Mouse (Mus musculus) activated CD4-positive, CD25-positive, alpha-beta regulatory T cell, adult 4 months (primary cell): ENCODE results near the gene Kpna6. TPM values are rescaled to one million over a fixed set of nuclear protein-coding genes. Genes with fewer than 3 reads are reported as not detected.
"Not testable (repeated sequence)": the region's sequence is repeated elsewhere in the genome, so short reads cannot be mapped to it uniquely, and the experiment has no call there.

Source experiments
- ATAC-seq: one replicate; pipeline ENCODE4 v1.8.0; 2017
- polyA plus RNA-seq, 2 experiments: library from polyadenylated mRNA; unstranded; fragments of 100-300 nt; shearing (Covaris generic); gene quantifications; one replicate each; pipeline ENCODE4 v1.2.1; 2017

Gene Kpna6
- polyA plus RNA-seq, result 10 to 100 TPM in 1 of 2 experiments, 1 to 10 TPM in 1; 7.4 to 11.2 TPM

DNA sequence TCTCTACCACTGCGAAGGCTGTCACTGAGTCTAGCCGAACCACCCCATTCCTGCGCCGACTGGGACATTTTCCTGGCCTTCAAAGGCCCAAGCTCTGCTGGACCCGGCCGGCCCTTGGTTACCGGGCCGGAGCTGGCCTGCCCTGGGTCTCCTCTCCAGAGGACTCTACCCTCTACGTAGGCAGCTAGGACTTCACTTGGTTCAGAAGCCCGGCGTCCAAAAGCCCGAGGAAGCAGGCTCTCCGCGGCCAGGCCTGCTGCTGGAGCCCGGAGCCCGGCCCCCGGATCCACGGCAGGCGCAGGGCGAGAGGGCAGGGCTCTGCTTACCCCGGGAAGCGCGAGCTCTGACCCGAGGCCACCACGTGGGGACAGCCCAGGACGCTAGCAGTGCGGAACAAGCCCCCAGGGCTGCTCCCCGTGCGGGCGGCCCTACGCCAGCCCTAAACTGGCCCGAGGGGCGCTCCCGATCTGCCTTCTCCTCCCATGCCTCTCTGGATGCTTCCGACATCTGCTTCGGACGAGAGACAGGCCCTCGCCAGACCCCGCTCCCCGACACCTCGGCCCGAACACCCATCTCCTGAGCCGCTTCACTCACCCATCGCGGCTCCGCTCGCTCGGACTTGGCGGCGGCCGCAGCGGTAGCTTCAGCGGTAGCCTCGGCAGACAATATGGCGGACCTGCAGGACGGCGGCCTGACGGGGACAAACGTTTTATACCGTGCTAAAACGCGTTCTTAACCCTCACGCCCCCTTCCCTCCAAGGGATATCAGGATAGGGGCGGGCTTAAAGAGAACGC lies at the start of gene Kpna6:
Gene Kpna6, minus strand, starts transcription at position 685 of the 795 bp plus-strand sequence.
- peak; percentile 78 for ATAC-seq

DNA sequence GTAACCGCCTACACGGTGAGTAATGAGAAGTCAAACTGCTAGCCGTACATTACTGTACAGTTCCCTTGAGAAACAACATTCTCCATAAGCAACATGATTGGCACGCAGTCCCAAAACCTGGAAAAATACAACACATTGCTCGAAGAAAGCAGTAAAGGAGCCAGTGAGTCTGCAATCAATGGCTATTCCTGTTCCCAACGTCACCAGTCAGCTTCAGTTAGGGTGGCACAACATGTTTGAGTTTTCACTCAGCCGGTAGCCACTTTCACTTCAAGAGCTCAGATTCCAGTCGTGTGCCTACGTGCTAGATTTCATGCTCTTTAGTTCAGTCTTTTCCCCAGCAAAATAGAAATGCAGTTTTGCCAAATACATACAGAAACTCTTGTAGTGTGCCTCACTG lies 43.7 kb upstream of the Kpna6 start:
- no peak for ATAC-seq

DNA sequence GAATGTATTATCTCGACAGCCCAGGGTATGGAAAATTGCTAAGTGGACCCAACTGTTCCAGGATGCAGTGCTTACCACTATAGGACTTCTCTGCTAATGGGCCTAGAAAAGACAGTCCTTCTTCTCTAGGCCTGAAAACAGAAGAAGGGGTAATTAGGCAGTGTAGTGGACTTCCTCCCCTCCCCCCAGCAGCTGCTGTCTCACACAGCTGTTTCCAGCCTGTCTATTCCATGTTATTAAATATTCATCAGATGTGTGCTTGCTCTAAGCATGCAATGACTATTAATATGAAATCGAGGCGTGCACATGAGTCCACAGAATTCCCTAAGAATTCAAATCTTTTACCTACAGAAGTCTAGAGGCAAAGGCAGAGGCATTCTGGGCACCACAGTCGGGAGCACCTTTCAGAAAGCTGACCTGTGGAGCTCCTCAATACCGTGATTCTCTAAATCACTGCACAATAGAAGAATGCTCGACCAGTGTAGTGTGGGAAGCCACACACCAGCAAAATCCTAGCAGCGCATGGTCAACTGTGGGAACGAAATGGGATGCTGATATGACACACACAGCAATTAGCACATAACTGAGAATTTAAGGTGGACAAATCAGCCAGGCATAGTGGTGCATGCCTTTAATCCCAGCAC lies 37.0 kb upstream of the Kpna6 start:
- ATAC-seq, result no peak

DNA sequence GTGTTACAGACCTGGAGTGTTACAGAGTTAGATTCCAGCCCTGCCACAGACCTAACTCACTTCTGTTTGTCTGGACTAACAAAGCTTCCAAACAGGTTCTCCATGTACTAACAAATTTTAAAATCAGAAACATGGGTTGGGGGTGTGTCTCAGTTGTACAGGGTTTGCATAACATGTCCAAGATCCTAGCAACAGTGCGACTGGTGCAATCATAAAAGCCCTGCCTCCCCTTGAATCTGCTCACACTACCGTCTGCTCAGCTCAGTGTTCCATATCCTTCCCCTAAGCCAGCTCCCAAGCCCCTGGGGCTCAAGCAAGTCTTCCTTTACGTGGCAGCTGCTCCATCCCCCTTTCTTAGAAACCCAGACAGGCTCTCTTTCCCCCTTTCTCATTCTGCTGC lies 34.2 kb upstream of the Kpna6 start:
- ATAC-seq, result no peak

DNA sequence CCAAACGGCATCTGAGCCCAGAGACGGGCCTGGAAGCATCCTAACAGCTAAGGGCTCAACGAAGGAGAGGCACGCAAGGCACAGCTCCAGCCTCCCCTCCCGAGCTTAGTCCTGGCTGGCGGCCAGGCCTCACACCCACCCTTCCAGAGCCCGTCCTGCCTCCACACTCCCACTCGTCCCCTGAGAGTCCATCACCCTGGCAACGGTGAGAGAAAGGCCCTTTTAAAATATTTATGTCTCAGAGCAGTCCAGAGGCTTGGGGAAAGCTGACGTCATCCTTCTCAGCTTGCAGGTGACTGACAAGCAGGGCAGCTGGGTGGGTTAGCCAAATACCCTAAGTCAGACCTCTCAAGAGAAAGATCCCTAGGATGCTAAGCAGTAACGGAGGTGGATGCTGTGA lies 29.9 kb upstream of the Kpna6 start:
- ATAC-seq, result no peak

DNA sequence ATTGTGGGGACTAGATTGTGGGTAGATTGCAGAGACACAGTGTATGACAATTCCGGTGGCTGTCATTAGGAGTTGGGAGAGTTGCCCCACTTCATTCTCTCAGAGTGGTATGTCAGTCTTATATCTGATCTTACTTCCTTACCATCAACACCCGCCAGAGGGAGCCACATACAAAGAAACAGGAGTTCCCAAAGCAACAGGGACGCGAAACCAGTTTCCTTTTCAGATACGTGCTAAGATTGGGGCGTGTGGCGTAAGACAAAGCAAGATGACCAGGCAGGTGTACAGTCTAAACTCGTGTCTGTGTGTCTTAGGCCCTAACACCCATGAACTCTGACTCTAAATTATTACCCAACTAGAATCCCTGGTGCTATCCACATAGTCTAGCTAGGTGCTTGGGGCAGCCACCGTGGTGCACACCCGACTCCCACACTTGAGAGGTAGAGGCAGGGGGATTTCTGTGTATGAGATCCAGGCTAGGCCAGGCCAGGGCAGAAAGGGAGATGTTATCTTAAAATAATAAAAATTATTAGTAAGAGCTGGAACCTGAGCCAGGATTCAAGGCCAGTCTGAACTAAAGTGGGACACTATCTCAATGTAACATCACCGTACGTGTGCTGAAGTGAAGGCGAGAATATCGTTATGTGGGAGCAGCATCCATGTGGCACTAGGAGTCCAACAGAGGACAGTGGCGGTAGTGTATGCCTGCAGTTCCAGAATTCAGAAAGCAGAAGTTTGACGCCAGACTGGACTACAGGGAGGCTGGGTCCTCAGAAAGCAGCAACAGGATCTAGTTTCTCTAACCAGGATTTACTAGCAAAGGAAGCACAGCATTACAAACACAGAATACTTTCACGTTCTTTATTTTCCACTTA lies 29.2 kb upstream of the Kpna6 start:
- peak; percentile 45 for ATAC-seq

DNA sequence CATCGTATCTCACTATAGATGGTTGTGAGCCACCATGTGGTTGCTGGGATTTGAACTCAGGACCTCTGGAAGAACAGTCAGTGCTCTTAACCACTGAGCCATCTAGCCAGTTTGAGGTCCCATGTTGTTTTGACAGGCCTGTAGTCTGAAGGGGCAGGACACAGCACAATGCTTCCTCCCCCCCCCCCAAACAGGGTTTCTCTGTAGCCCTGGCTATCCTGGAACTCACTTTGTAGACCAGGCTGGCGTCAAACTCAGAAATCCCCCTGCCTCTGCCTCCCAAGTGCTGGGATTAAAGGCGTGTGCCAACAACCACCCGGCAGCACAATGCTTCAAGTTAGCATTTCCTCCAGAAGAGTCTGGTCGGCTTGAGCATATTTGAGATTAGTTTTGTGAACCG lies 28.1 kb upstream of the Kpna6 start:
- not testable (repeated sequence) for ATAC-seq

DNA sequence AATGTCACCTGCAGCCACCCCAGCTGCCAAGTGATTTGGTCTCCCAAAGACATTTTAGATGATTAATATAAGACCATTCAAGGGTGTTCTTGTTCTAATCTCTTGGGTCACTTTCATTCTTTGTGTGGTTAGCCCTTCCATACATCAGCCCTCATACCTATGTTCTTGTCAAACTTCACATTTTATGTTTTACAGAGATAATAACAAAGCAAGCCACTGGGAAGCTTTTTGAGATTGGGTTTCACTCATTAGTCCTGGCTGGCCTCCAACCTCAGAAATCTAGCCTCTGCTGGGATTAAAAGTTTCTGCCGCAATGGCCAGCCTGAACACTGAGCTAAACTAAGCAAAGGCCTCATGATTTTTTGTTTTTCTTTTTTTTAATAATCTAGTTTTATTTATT lies 27.6 kb upstream of the Kpna6 start:
- ATAC-seq, result no peak

DNA sequence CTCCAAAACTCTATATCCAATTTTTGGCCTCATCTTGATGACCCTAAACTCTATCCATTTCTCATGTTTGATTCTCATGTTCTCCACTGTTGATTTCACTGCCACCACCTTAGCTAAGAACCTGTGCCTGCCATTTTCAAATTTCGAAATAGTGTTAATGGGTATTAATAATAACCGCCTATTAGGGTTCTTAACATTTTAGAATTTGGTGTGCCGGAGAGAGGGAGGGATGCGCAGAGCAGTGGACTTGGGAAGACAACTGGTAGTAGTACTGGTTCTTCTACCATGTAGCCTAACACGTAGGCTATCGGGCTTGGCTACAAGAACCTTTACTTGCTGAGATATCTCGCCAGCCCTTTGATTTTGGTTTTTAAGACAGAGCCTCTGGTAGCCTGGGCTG lies 24.6 kb upstream of the Kpna6 start:
- ATAC-seq, result no peak

DNA sequence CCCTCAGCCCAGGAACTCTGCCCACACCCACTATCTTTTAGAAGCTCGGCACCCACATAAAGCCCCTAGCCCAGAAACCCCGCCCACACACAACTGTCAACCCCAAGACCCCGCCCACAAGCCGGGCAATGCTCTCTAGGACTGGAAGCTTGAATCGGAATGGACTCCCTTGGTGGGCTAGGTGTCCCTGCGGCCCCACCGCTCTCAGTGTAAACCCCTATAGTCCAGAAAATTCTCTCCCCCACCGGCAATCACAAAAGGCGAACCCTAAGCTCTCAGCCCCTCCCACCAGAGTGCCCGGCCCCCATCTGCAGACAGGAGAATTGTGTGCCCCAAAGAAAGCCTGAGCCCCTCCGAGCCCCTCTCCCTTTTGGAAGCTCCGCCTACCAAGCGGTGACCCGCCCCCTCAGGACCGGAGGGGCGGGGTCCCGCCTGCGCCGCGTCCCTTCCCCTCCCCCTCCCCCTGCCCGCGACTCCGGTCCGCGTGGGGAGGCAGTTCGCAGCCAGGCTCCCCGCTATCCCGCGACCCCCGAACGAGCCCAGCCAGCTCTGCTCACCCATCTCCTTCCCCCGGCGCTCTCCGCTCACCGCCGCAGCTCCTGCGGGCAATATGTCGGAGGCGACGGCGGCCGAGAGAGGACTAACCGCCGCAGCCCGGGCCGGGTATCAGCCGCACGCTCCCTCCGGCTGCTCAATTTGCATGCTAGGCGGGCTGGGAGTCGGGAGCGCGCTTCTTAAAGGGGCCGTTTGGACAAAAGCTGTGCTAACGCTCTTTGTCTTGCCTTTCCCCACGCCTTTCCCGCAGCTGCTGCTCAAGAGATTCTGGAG lies 23.8 kb upstream of the Kpna6 start, which contains the start of gene Tmem39b:
Gene Tmem39b, minus strand, starts transcription at position 681 of the 828 bp plus-strand sequence.
- ATAC-seq, result peak; percentile 86

DNA sequence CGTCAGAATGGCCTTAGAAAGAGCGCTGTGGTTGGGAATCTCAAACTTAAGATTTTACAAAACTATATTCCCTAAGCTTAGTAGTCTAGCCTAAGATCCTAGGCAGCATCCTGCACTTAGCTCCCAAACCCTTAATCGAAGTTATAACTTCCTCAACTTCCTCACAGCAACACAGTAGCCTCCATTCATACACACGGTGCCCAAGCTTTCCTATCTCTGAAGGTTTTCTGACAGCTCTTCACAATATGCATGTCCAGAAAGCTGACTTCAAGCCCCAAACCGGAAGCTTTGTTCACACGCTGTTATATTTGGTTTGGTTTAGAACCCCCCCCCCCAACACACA lies 23.2 kb upstream of the Kpna6 start:
- ATAC-seq, result no peak

DNA sequence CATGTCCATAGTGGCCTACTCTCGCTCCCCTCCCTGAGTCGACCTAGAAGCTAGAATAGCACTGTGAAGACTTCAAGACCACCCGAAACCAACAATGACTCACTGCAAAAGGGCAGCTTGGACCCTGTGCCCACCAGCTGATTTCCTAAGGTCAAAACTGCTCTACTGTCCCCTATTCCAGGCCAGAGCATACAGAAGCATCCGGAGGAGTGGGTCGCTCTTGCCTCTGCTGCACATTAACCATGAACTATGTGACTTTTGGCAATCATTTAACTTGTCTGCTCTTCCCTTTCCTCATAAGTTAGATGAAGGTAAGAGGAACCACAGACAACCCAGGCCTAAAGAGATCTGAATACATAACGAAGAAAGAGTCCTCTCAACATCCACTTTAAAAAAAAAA lies 12.0 kb upstream of the Kpna6 start:
- no peak for ATAC-seq

DNA sequence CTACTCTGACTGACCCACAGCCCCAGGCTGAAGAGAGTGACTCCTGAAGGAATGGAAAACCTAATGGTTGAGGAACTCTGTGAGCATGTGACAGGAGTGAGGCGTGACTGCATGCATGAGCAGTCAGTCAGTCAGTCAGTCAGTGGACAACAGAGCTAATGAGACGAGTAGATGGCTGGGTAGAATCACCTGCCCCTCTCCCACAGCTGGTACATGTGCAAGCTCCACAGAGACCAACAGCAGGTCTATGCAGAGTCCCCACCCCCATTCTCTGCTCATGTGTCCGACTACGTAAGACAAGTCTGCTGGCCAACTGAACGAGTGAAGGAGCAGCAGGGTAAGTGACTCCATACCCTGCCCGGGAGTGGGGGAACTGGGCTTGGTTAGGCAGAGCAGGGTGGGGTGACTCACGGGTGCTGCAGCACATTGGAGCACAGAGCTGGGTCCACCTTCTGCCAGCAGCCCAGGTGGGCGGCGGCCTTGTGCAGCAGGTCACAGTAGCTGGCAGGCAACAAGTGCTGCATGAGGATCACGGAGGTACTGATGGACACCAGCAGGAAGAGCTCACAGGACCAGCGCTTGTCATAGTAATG lies 11.4 kb upstream of the Kpna6 start:
- no peak for ATAC-seq

DNA sequence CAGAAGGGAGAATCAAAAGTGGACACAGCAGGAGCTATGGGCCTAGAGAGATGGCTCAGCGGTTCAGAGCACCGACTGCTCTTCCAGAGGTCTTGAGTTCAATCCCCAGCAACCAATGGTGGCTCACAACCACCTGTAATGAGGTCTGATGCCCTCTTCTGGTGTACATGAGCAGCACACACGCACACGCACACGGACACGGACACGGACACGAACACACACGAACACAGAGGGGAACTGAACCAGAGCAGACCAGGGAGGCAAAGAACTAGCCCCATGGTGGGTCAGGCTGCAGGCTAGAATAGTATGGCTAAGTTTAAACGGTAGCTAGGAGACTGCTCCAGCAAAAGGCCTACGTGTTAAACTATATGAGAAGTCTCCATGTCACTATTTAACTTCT lies 9.3 kb upstream of the Kpna6 start:
- ATAC-seq, result no peak

DNA sequence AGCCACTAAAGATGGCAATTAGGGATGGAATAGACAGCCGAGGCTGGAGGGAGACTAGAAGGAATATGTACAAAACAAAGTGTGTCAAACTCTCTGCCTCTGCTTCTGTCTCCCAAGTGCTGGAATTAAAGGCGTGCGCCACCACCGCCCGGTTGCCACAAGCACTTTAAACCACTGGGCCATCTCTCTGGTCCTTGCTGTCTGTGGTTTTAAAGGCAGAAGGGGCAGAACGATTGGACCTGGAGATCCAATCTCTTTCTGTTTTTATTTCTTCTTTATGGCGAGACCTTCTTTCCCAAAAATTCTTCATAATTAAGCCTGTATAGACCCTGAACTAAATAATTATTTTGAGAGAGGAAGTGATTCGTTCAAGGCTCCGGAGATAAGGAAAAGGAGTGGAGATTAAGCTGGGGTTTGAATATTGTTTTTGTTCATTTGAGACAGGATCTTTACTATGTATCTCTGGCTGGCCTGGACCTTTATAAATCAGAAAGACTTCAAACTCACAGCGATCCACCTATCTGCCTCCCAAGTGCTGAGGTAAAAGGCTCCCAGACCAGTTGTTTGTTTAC lies 397 bp upstream of the Kpna6 start:
- no peak for ATAC-seq

DNA sequence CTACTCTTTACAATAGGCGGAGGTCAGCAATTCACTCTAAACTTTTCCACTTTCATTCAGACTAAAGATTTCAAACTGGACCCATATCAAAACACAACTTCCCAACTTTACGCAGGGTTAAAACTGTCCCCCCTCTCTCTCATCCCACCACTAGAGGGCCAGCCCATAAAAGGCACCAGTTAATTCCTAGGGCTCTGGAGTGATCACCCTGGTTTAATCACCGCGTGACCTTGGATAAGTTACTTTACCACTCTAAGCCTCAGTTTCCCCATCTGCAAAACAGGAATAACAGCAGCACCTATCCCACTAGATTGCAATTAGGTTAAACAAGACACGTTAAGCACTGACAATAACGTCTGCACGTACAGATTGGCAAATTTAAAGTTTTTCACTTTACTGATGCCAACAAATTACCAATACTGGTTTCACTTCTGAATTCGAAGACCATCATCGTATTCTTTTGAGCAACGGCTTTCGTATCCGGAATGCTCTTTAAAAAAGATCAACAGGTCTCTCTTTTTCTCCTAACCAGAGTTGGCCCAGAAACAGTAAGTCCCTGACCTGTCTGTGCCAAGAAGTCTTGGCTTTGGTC lies 980 bp downstream of the Kpna6 start:
- ATAC-seq, result peak; percentile 37

DNA sequence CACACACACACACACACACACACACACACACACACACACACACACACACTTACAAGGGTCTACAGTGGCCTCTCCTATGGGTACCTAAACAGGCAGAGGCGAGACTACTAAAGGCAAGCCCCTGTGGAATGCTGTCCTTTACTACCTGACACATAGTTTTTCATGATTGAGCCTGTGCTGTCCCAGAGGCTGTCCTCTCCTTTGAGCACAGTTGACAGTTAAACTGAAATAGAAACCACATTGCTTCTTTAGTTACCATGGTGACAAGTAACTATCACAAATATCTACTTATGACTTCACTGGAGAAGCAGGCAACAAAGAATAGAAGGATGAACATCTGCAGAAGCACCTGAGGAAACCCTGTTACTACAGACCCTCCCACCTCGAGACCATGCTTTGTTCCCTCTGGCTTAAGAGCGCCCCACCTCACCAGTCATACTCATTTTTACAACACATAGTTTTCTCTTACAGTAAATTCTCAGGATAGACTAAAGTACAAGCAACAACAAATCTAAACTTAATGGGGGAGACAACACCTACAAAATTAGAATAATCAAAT lies 10.2 kb downstream of the Kpna6 start:
- ATAC-seq, result no peak

DNA sequence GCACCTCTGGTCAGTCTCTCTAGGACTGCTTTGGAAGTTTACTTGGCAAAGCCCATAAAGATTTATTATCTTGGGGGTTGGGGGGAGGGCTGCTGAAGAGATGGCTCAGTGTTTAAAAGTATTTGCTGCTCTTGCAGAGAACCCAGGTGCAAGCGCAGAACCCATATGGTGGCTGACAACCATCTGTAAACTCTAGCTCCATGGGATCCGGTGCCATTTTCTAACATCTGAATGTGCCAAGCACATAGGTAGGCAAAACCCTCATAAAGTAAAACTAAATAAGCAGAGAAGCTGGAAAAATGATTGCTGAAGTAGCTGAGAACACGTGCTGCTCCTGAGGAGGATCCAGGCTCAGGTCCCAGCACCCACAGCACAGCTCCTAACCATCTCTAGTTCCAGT lies 11.0 kb downstream of the Kpna6 start:
- ATAC-seq, result no peak

DNA sequence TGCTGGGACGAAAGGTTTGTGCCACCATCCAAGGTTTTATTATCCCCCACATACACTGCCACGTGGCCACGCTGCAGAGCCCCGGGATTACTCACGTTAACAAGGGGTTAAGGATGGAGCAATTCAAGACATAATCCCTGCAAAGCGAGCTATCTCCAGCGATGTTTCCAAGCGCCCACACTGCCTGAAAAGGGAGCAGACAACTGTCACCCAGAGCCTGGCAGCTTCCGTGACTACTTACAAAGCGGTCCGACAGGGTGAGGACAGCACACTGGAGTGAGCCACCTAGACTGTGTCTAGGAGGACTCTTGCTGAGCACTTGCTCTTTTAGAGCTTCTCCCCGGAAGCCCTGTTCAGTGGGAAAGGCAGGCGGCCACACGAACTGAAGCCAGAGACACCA lies 17.8 kb downstream of the Kpna6 start:
- no peak for ATAC-seq

DNA sequence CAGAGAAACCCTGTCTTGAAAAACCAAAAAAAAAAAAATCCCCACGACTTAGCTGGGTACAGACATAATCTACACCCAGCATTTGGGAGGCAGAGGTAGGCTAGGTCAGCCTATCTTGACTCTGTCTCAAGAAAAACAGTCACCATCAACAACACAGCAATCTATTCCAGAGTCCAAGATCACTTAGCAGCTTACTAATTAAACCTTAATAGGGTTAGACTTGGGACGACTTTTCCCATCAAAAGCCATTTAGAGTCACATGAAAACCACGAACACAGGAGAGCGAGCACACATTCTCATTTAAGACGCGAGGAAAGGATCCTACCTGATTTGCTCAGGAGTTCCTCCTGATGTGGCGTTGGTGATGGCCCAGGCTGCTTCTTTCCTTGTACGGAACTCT lies 22.2 kb downstream of the Kpna6 start:
- ATAC-seq, result no peak

DNA sequence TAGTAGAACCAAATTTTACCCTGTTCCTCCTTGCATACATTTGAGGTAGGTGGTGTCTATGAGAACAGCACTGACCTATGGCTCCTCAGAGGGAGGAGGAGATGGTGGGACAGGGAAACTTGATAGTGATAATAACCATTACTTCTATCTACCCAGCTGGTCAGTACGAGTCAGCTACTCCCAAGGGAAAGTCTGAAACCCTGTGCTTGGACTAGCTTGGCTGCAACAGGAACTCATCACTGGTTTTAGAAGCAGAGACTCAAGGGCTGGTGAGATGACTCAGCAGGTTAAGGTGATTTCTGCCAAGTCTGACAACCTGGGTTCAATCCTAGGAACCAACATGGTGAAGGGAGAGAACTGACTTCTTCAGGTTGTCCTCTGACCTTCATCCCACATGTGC lies 23.9 kb downstream of the Kpna6 start:
- no peak for ATAC-seq
